Mouse (Mus musculus) central nervous system, embryonic 18 days (tissue): Measurements from ENCODE around the gene Bhlhe23. TPM values are rescaled to one million over a fixed set of nuclear protein-coding genes. Genes with fewer than 3 reads are reported as not detected.

ENCODE experiments used
- polyA plus RNA-seq: library from polyadenylated mRNA; depleted of rRNA; stranded (reverse); fragments of >200 nt; gene quantifications from 2 replicates; pipeline ENCODE4 v1.2.3, GENCODE M21; 2012; rRNA removed

Bhlhe23 gene
- polyA plus RNA-seq: 1.5 and 2.1 TPM in 2 replicates

DNA sequence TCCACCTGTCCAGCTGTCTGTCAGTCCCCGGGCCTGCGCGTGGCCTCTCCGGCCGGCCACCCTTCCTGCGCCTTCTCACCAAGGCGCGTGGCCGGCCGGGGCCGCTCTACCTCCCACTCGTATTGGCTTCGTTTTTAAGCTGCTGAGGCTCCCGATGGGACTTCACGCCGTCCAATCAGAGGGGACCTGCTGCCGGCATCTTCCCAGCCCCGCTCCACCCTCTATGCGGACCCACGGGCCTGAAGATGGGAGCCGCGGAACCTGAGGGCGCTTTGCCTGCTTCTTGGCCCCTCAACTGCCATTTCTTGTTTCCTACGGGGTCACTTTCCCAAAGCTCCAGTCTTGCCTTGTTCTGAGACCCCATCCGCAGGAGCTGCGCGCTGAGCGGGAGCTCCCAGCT is at the start of gene Bhlhe23:
TSS of gene Bhlhe23 (minus strand) at position 108 of the 400 bp plus-strand sequence.

GRCm38 (mm10) chr2:180724585-180725413 is 51.9 kb downstream of the Bhlhe23 start, which contains the start of gene Slc17a9:
Slc17a9 (plus strand) TSS chr2:180725263.

Other genes with a start within 250 kb of the Bhlhe23 start
- gene Mrgbp, start 195.6 kb downstream of the Bhlhe23 start, polyA plus RNA-seq: 52.4 and 56.0 TPM in 2 replicates
- gene Ogfr, start 187.7 kb downstream of the Bhlhe23 start, polyA plus RNA-seq: 85.1 and 89.2 TPM in 2 replicates
- 51.3 and 56.5 TPM in 2 replicates for gene Col9a3, start 179.1 kb downstream of the Bhlhe23 start, polyA plus RNA-seq
- gene Tcfl5, start 134.2 kb downstream of the Bhlhe23 start, polyA plus RNA-seq: 2.5 and 3.3 TPM in 2 replicates
- 26.1 and 26.3 TPM in 2 replicates for gene Dido1, start 66.9 kb downstream of the Bhlhe23 start, polyA plus RNA-seq
- gene Gid8, start 66.8 kb downstream of the Bhlhe23 start, polyA plus RNA-seq: 56.6 and 56.7 TPM in 2 replicates
- gene Slc17a9, start 51.6 kb downstream of the Bhlhe23 start, polyA plus RNA-seq: 0.43 and 0.86 TPM in 2 replicates
- gene Ythdf1, start 144.0 kb upstream of the Bhlhe23 start, polyA plus RNA-seq: 51.1 and 56.8 TPM in 2 replicates
- 0.03 and 0.09 TPM in 2 replicates for gene Birc7, start 152.1 kb upstream of the Bhlhe23 start, polyA plus RNA-seq
- gene Nkain4, start 177.8 kb upstream of the Bhlhe23 start, polyA plus RNA-seq: 48.1 and 57.6 TPM in 2 replicates
- gene Arfgap1, start 190.3 kb upstream of the Bhlhe23 start, polyA plus RNA-seq: 122 and 127 TPM in 2 replicates
- gene Col20a1, start 209.6 kb upstream of the Bhlhe23 start, polyA plus RNA-seq: 0.57 and 0.79 TPM in 2 replicates